Mouse (Mus musculus) erythroblast, adult 5-6 weeks (primary cell): ENCODE results near the gene Phf3. TPM values are rescaled to one million over a fixed set of nuclear protein-coding genes. Genes with fewer than 3 reads are reported as not detected.
"Not testable (repeated sequence)": the region's sequence is repeated elsewhere in the genome, so short reads cannot be mapped to it uniquely, and the experiment has no call there.

ENCODE experiments used
- ATAC-seq: replicated peaks from 2 replicates; pipeline ENCODE4 v1.8.0; 2016; ENCODE audit warnings: moderate number of reproducible peaks, mild to moderate bottlenecking, moderate TSS enrichment, inconsistent platforms; ENCODE audit not compliant: poor library complexity, low FRiP score, severe bottlenecking
- total RNA-seq, 2 experiments: library from RNA; stranded (forward) in 1 of 2; stranded (reverse) in 1 of 2; fragments of 150-400 nt in 1 of 2; fragments of 200-764, 138-1000 nt in 1 of 2; gene quantifications; 2 replicates each; pipeline versions ENCODE4 v1.2.3 to v1.2.4; 2015 to 2017; ENCODE audit warnings: low replicate concordance in 2 of 2

The Phf3 gene
- total RNA-seq (2015; ENCODE audit: low replicate concordance) = 78.0 and 87.2 TPM in 2 replicates
- total RNA-seq (2017; ENCODE audit: low replicate concordance) = 171 and 207 TPM in 2 replicates

GRCm38 (mm10) chr1:30873541-30874260, at the start of gene Phf3:
Gene Phf3 (minus strand): TSS chr1:30873921.
- ATAC-seq = peak; percentile 92

DNA sequence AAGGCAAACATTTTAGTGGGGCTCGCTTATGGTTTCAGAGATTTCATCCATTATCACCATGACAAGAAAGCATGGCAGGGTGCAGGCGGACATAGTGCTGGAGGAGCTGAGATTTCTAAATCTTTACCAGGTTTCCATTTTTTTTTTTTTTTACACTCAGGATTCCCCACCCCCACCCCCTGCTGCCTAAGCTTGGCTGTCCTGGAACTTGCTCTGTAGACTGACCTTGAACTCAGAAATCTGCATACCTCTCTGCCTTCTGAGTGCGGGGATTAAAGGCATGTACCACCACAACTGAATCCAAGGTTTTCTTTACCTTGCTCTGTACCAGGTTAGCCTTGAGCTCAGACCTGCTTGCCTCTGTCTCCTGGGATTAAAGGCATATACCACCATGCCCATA, 48.5 kb upstream of the Phf3 start:
- no peak for ATAC-seq

GRCm38 (mm10) chr1:30921252-30921651, 47.5 kb upstream of the Phf3 start:
- no peak for ATAC-seq

- ATAC-seq = peak; percentile 60; the same call in 1 of the 2 replicates
These were observed 47.0 kb upstream of the Phf3 start for GRCm38 (mm10) chr1:30920620-30921177.

GRCm38 (mm10) chr1:30910172-30910571, 36.5 kb upstream of the Phf3 start:
- ATAC-seq = no peak

- ATAC-seq = no peak
These were observed 35.1 kb upstream of the Phf3 start for GRCm38 (mm10) chr1:30908797-30909196.

- ATAC-seq = no peak
These were observed 29.9 kb upstream of the Phf3 start for GRCm38 (mm10) chr1:30903480-30904218.

- ATAC-seq = no peak
These were observed 25.0 kb upstream of the Phf3 start for GRCm38 (mm10) chr1:30898691-30899090.

- ATAC-seq = not testable (repeated sequence)
These were observed 21.6 kb upstream of the Phf3 start for GRCm38 (mm10) chr1:30895366-30895765.

- not testable (repeated sequence) for ATAC-seq
These were observed 10.1 kb upstream of the Phf3 start for GRCm38 (mm10) chr1:30883806-30884205.

GRCm38 (mm10) chr1:30875746-30876145, 2.0 kb upstream of the Phf3 start:
- no peak for ATAC-seq

- ATAC-seq = no peak
These were observed 775 bp upstream of the Phf3 start for GRCm38 (mm10) chr1:30874261-30875131.

- peak; percentile 57 for ATAC-seq
These were observed 733 bp downstream of the Phf3 start for GRCm38 (mm10) chr1:30872836-30873540.

GRCm38 (mm10) chr1:30867786-30868185, 5.9 kb downstream of the Phf3 start:
- no peak for ATAC-seq

- ATAC-seq = no peak
These were observed 21.2 kb downstream of the Phf3 start for GRCm38 (mm10) chr1:30852518-30852917.

- ATAC-seq = no peak
These were observed 21.8 kb downstream of the Phf3 start for GRCm38 (mm10) chr1:30851920-30852319.

DNA sequence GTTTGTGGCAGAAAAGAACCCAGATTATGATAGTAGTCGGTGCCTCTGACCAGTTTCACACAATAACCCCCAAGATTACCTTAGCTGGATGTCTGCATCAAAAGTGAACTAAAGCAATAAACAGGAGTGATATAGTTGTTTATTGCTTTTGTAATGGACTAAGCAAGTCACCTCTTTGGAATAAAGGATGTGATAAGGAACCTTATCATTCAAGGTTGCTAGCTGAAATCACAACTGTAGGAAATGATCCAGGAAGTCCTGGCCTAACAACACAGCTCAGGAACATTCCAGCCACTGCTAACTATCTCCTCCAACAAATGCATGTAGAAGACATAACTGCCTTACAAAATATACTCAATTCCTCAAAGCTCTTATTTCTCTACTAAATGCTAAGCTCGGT, 22.8 kb downstream of the Phf3 start:
- no peak for ATAC-seq

- ATAC-seq = no peak
These were observed 23.8 kb downstream of the Phf3 start for GRCm38 (mm10) chr1:30849955-30850354.

GRCm38 (mm10) chr1:30847706-30848105, 26.0 kb downstream of the Phf3 start:
- ATAC-seq = no peak
